Mouse (Mus musculus) heart, adult 2 months (tissue): ENCODE measurements around the gene Smarcb1. TPM values are rescaled to one million over a fixed set of nuclear protein-coding genes. Genes with fewer than 3 reads are reported as not detected.

Experiments
- DNase-seq, 2 experiments: peaks; one replicate each; pipeline ENCODE4 v3.0.0; 2021
- H3K27ac ChIP-seq: fragments of 200-600 bp; 2 replicates; pipeline ENCODE4 v1.8.1; 2022
- H3K27me3 ChIP-seq: fragments of 200-500 bp; 2 replicates; pipeline ENCODE4 v1.6.1; 2012; ENCODE audit warnings: mild to moderate bottlenecking, low read length, inconsistent platforms, mixed read lengths; ENCODE audit not compliant: control insufficient read depth, insufficient read depth
- H3K36me3 ChIP-seq: fragments of 200-500 bp; 2 replicates; pipeline ENCODE4 v1.6.1; 2012; ENCODE audit warnings: low read length, inconsistent platforms; ENCODE audit not compliant: control insufficient read depth, insufficient read depth
- H3K4me1 ChIP-seq: fragments of 200-500 bp; 2 replicates; pipeline ENCODE4 v1.6.1; 2011; ENCODE audit warnings: low read length; ENCODE audit not compliant: control insufficient read depth, insufficient read depth
- H3K4me3 ChIP-seq: fragments of 200-600 bp; 2 replicates; pipeline ENCODE4 v1.8.1; 2022
- H3K79me2 ChIP-seq: fragments of 200-500 bp; replicated peaks from 2 replicates; pipeline ENCODE4 v1.6.1; 2012; ENCODE audit warnings: mild to moderate bottlenecking, inconsistent platforms, low read length, moderate library complexity, mixed read lengths; ENCODE audit not compliant: control insufficient read depth, insufficient read depth
- H3K9ac ChIP-seq: fragments of 200-500 bp; 2 replicates; pipeline ENCODE4 v1.6.1; 2012; ENCODE audit warnings: low read depth, mild to moderate bottlenecking, control low read depth, inconsistent platforms, low read length, mixed read lengths
- CTCF ChIP-seq: fragments of 200-600 bp; IDR thresholded peaks from 2 replicates; pipeline ENCODE4 v1.8.1; 2022; ENCODE audit warnings: antibody characterized with exemption, mild to moderate bottlenecking, moderate library complexity
- EP300 ChIP-seq: fragments of 200-500 bp; IDR thresholded peaks from 2 replicates; pipeline ENCODE4 v1.6.1; 2011; ENCODE audit warnings: low read depth, low read length, control low read depth; ENCODE audit not compliant: insufficient read depth
- POLR2A ChIP-seq: fragments of 200-500 bp; IDR thresholded peaks from 2 replicates; pipeline ENCODE4 v1.6.1; 2011; ENCODE audit warnings: mild to moderate bottlenecking, low read depth, low read length, control low read depth; ENCODE audit not compliant: insufficient read depth
- WGBS: fragments of 180-500 bp; shearing (Covaris S2); methylation state at CpG from one replicate; pipeline ENCODE4 v1.1.7; 2018; 5-methylcytosine and 5-hydroxymethylcytosine counted together
- intact Hi-C: fragments of 180-260 bp; cut with DNase I; formaldehyde crosslinking; loops from one replicate; pipeline ENCODE4 v1.15.1; 2025
- polyA plus RNA-seq: library from polyadenylated mRNA; depleted of rRNA; stranded (reverse); fragments of >200 nt; gene quantifications from 2 replicates; pipeline ENCODE4 v1.2.3, GENCODE M21; 2012; rRNA removed
- total RNA-seq, 2 experiments: library from RNA; stranded (reverse); gene quantifications; 2 replicates each; pipeline ENCODE4 v1.2.3; 2021

Smarcb1 gene
- total and polyA plus RNA-seq, 3 experiments = 20.0 to 23.3 (median 21.1) TPM

DNA sequence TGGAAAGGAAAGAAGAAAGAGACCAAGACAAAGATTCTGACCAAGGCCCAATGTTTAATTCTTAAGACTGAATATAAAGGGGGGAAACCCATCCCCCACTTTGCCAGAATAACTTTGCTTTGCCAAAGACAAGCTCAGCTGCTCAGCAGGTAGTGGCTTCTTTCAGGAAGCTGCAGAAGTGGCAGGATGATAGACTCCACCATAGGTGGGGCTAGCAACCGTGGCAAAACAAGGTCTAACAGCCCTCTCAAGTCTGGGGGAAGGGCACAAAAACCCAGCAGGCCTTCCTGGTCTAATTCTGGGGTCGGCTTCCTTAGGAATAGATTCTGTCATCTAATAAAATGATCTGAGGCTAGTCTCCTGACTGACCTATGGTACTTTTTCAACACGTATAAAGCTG, 73.0 kb downstream of the Smarcb1 start:
- Histone ChIP-seq H3K4me3 (no peak overlapping the region), H3K36me3 (no peaks in the 10 kb centered on the region), H3K27me3 (no peaks in the 10 kb centered on the region), H3K4me1 (peaks cover 7% of the 10 kb centered on the region), H3K27ac (no peak overlapping the region), H3K9ac (no peak overlapping the region), H3K79me2 (no peaks in the 10 kb centered on the region)
- no peak for DNase-seq
- TF ChIP-seq EP300 = no peak
- no peak for TF ChIP-seq CTCF
- TF ChIP-seq POLR2A = no peak
- intact Hi-C loops = no loop called here
- 38% methylated on average over 3 of the region's 3 CpGs for WGBS

Other genes starting within 250 kb of the Smarcb1 start
- 10 to 100 TPM; 13.6 to 19.9 TPM for gene Cabin1, start 157.3 kb downstream of the Smarcb1 start, total RNA-seq
- gene Cabin1, start 157.3 kb downstream of the Smarcb1 start, polyA plus RNA-seq = 17.9 and 21.1 TPM in 2 replicates
- gene Ddt, start 148.2 kb downstream of the Smarcb1 start, total RNA-seq = 100 to 1,000 TPM in 1 of 2 experiments, 10 to 100 TPM in 1; 89.2 to 110 TPM
- 90.1 and 116 TPM in 2 replicates for gene Ddt, start 148.2 kb downstream of the Smarcb1 start, polyA plus RNA-seq
- gene Gm20441, start 140.7 kb downstream of the Smarcb1 start, total RNA-seq = not detected
- gene Gm20441, start 140.7 kb downstream of the Smarcb1 start, polyA plus RNA-seq = not detected in 2 replicates
- 1 to 10 TPM; 2.9 to 5.7 TPM for gene Gstt3, start 140.2 kb downstream of the Smarcb1 start, total RNA-seq
- gene Gstt3, start 140.2 kb downstream of the Smarcb1 start, polyA plus RNA-seq = 7.1 and 9.0 TPM in 2 replicates
- 10 to 100 TPM; 15.8 to 16.8 TPM for gene Gstt1, start 123.0 kb downstream of the Smarcb1 start, total RNA-seq
- 52.1 and 58.5 TPM in 2 replicates for gene Gstt1, start 123.0 kb downstream of the Smarcb1 start, polyA plus RNA-seq
- gene Gstt4, start 99.1 kb downstream of the Smarcb1 start, total RNA-seq = not detected
- gene Gstt4, start 99.1 kb downstream of the Smarcb1 start, polyA plus RNA-seq = 0.29 and 0.44 TPM in 2 replicates
- gene Gstt2, start 84.2 kb downstream of the Smarcb1 start, total RNA-seq = 10 to 100 TPM in 1 of 2 experiments, 1 to 10 TPM in 1; 8.0 to 12.8 TPM
- 53.4 and 69.1 TPM in 2 replicates for gene Gstt2, start 84.2 kb downstream of the Smarcb1 start, polyA plus RNA-seq
- 100 to 1,000 TPM; 200 to 220 TPM for gene Mif, start 61.4 kb downstream of the Smarcb1 start, total RNA-seq
- gene Mif, start 61.4 kb downstream of the Smarcb1 start, polyA plus RNA-seq = 375 and 556 TPM in 2 replicates
- gene Derl3, start 28.2 kb downstream of the Smarcb1 start, total RNA-seq = under 1 TPM; 0.50 to 0.65 TPM
- gene Derl3, start 28.2 kb downstream of the Smarcb1 start, polyA plus RNA-seq = 1.0 and 1.3 TPM in 2 replicates
- gene Chchd10, start 11.5 kb upstream of the Smarcb1 start, total RNA-seq = 1,000 to 10,000 TPM; 1,811 to 2,042 TPM
- gene Chchd10, start 11.5 kb upstream of the Smarcb1 start, polyA plus RNA-seq = 1,155 and 2,061 TPM in 2 replicates
- 1 to 10 TPM; 4.7 to 5.4 TPM for gene Mmp11, start 14.9 kb upstream of the Smarcb1 start, total RNA-seq
- 15.6 and 15.7 TPM in 2 replicates for gene Mmp11, start 14.9 kb upstream of the Smarcb1 start, polyA plus RNA-seq
- not detected for gene Gm867, start 19.1 kb upstream of the Smarcb1 start, total RNA-seq
- gene Gm867, start 19.1 kb upstream of the Smarcb1 start, polyA plus RNA-seq = 0.76 TPM in 1 of 2 replicates, not detected in the other
- not detected for gene Vpreb3, start 21.4 kb upstream of the Smarcb1 start, total RNA-seq
- 1.1 and 5.9 TPM in 2 replicates for gene Vpreb3, start 21.4 kb upstream of the Smarcb1 start, polyA plus RNA-seq
- gene Gm5134, start 32.9 kb upstream of the Smarcb1 start, total RNA-seq = not detected
- gene Gm5134, start 32.9 kb upstream of the Smarcb1 start, polyA plus RNA-seq = not detected in 2 replicates
- gene Zfp280b, start 111.0 kb upstream of the Smarcb1 start, total RNA-seq = 1 to 10 TPM; 5.0 to 6.7 TPM
- 3.7 and 7.0 TPM in 2 replicates for gene Zfp280b, start 111.0 kb upstream of the Smarcb1 start, polyA plus RNA-seq
- gene Slc5a4b, start 189.3 kb upstream of the Smarcb1 start, total RNA-seq = not detected
- gene Slc5a4b, start 189.3 kb upstream of the Smarcb1 start, polyA plus RNA-seq = not detected in 2 replicates
- gene Slc5a4a, start 225.8 kb upstream of the Smarcb1 start, total RNA-seq = not detected
- gene Slc5a4a, start 225.8 kb upstream of the Smarcb1 start, polyA plus RNA-seq = not detected in 2 replicates